Mouse (Mus musculus) neutrophil, adult 65 days (primary cell): ENCODE results near the gene Cutal. TPM values are rescaled to one million over a fixed set of nuclear protein-coding genes. Genes with fewer than 3 reads are reported as not detected.

Experiments
- total RNA-seq: library from RNA; stranded (reverse); gene quantifications from 2 replicates; pipeline ENCODE4 v1.2.4, GENCODE M21; 2023

Gene Cutal
- total RNA-seq, result not detected in 2 replicates

GRCm38 (mm10) chr2:34874271-34874670, at the start of gene Cutal:
Cutal (plus strand) TSS chr2:34874396.

GRCm38 (mm10) chr2:34825827-34826459, 48.3 kb upstream of the Cutal start, which contains the start of gene Fbxw2:
Fbxw2 (minus strand) TSS chr2:34826311.

GRCm38 (mm10) chr2:34832766-34833457, 41.3 kb upstream of the Cutal start, which contains the start of gene Gm34653:
Gm34653 (plus strand) TSS chr2:34833007.

GRCm38 (mm10) chr2:34874816-34875345, 685 bp downstream of the Cutal start, which contains the start of gene Psmd5:
Psmd5 (minus strand) TSS chr2:34874968.

GRCm38 (mm10) chr2:34913218-34914068, 39.2 kb downstream of the Cutal start, which contains the start of gene Phf19:
Phf19 (minus strand) TSS chr2:34914026.

Other genes with a start within 250 kb of the Cutal start
- gene Gapvd1, start 119.2 kb upstream of the Cutal start, total RNA-seq, result 77.9 and 115 TPM in 2 replicates
- 633 and 771 TPM in 2 replicates for gene Hspa5, start 102.4 kb upstream of the Cutal start, total RNA-seq
- gene Rabepk, start 74.5 kb upstream of the Cutal start, total RNA-seq, result 5.0 and 6.9 TPM in 2 replicates
- gene Fbxw2, start 48.1 kb upstream of the Cutal start, total RNA-seq, result 126 and 150 TPM in 2 replicates
- not detected in 2 replicates for gene Gm34653, start 41.4 kb upstream of the Cutal start, total RNA-seq
- gene Psmd5, start 572 bp downstream of the Cutal start, total RNA-seq, result 11.6 and 21.5 TPM in 2 replicates
- gene Phf19, start 39.6 kb downstream of the Cutal start, total RNA-seq, result 9.7 and 11.0 TPM in 2 replicates
- 15.9 and 21.1 TPM in 2 replicates for gene Traf1, start 87.4 kb downstream of the Cutal start, total RNA-seq
- gene Hc, start 187.0 kb downstream of the Cutal start, total RNA-seq, result 1.4 and 1.5 TPM in 2 replicates
- gene AI182371, start 227.1 kb downstream of the Cutal start, total RNA-seq, result 0.66 TPM in 1 of 2 replicates, not detected in the other
- 78.1 and 105 TPM in 2 replicates for gene Cntrl, start 235.1 kb downstream of the Cutal start, total RNA-seq